Comparison of ENCODE assay signal across 21 mouse cellular contexts in genomic region chr6:39440207-39440606, GRCm38 (mm10). TPM values are rescaled to one million over a fixed set of nuclear protein-coding genes. Genes with fewer than 3 reads are reported as not detected.
DNase-seq lines count a peak whose midpoint lies in the region.
"Had no signal": no experiment of that assay in that cellular context is flagged by ENCODE, and none has a peak within 500 bp of the region (broad histone marks: within the 10 kb centered on the region; RNA-seq: fewer than 3 reads in every experiment).

No protein-coding gene starts in this region.

- 0 out of 2 replicates have a peak, but pooled peaks cover 3% of the 10 kb centered on the region for H3K27me3 ChIP-seq in forebrain, embryonic 10.5 days (ENCODE audit: poor library complexity, severe bottlenecking)
- H3K27me3 ChIP-seq: embryonic facial prominence, embryonic 12.5 days; forebrain, embryonic 12.5 days; Patski had no signal

- intact Hi-C loops in heart, postnatal 14 days (cut with DNase I) = no loop called here

- H3K9me3 ChIP-seq in forebrain, embryonic 10.5 days = no peaks in the 10 kb centered on the region
- H3K9me3 ChIP-seq: embryonic facial prominence, embryonic 10.5 days; embryonic facial prominence, embryonic 12.5 days; forebrain, embryonic 12.5 days; G1E had no signal

- H3K4me1 ChIP-seq in forebrain, embryonic 10.5 days = peaks cover 7% of the 10 kb centered on the region
- H3K4me1 ChIP-seq: embryonic facial prominence, embryonic 10.5 days; embryonic facial prominence, embryonic 12.5 days; forebrain, embryonic 12.5 days had no signal

- DNase-seq in ES-CJ7 (ENCODE audit: low read depth, low spot score) = peak; percentile 75
- DNase-seq in R1 (ENCODE audit: low read depth, low spot score) = peak; percentile 91
- no peak for DNase-seq in heart, postnatal 14 days
- no peak for DNase-seq in forebrain, embryonic 10.5 days (ENCODE audit: extremely low spot score, low spot score)
- no peak for DNase-seq in retina, embryonic 14.5 days (ENCODE audit: low spot score)
- DNase-seq: adrenal gland, adult 8-10 months; adrenal gland, postnatal 14 days; adrenal gland, postnatal 36 days; cerebellum, adult 11-12 months; cerebellum, adult 2 months; cerebellum, adult 9-10 months; cerebellum, postnatal 10 days; cerebellum, postnatal 25 days had no signal

- no peaks in the 10 kb centered on the region for H3K36me3 ChIP-seq in forebrain, embryonic 10.5 days (replicated peaks)
- H3K36me3 ChIP-seq: embryonic facial prominence, embryonic 10.5 days; embryonic facial prominence, embryonic 12.5 days; forebrain, embryonic 12.5 days; G1E had no signal

- H3K27ac ChIP-seq in forebrain, embryonic 10.5 days = no peak overlapping the region
- H3K27ac ChIP-seq: embryonic facial prominence, embryonic 10.5 days; embryonic facial prominence, embryonic 12.5 days; forebrain, embryonic 12.5 days had no signal

- H3K4me3 ChIP-seq in forebrain, embryonic 10.5 days = no peak overlapping the region
- H3K4me3 ChIP-seq: embryonic facial prominence, embryonic 10.5 days; embryonic facial prominence, embryonic 12.5 days; forebrain, embryonic 12.5 days had no signal

RNA-seq across cellular contexts. Expression of gene Mkrn1, which starts 19.9 kb away (rescaled TPM):
- total RNA-seq in heart, postnatal 14 days (2021) = 100 to 1,000 TPM; 117 to 139 TPM
- polyA plus RNA-seq in forebrain, embryonic 10.5 days (2016; fragmentation: Nextera tagmentation; extraction: Ambion mirVana) = 62.1 and 65.2 TPM in 2 replicates

RNA-seq across cellular contexts. Expression of gene Rab19, which starts 59.2 kb away (rescaled TPM):
- under 1 TPM; 0.17 to 0.49 TPM for total RNA-seq in heart, postnatal 14 days (2021)
- 0.48 and 0.67 TPM in 2 replicates for polyA plus RNA-seq in forebrain, embryonic 10.5 days (2016; fragmentation: Nextera tagmentation; extraction: Ambion mirVana)
- total RNA-seq: adrenal gland, adult 18-20 months had no signal
- polyA plus RNA-seq: C2C12; cortical plate, adult 2 months; G1E had no signal

Comparison
In these comparisons a context has a peak if more than half of its experiments do, and no peak if none do; other contexts are left out.
1. DNase-seq: peak in ES-CJ7 (single experiment) and R1 (single experiment); none in heart, postnatal 14 days (0 of 2), forebrain, embryonic 10.5 days (single experiment) and retina, embryonic 14.5 days (single experiment).